Mouse (Mus musculus) lung, postnatal 0 days (tissue): ENCODE results near the gene Stn1. TPM values are rescaled to one million over a fixed set of nuclear protein-coding genes. Genes with fewer than 3 reads are reported as not detected.

Experiments
- ATAC-seq: fragments of 200-750 bp; cut with Nextera tagmentation; 2 replicates; pipeline ENCODE4 v1.8.0; 2017; ENCODE audit warnings: moderate library complexity
- DNase-seq: peaks from one replicate; pipeline ENCODE4 v3.0.0-alpha.2; 2016; ENCODE audit warnings: low spot score
- H3K27ac ChIP-seq: fragments of 300-500 bp; sonication (generic); 2 replicates; pipeline ENCODE4 v1.5.1; 2014; ENCODE audit warnings: antibody characterized with exemption, mild to moderate bottlenecking, low read length, mixed read lengths
- H3K27me3 ChIP-seq: fragments of 300-500 bp; sonication (generic); replicated peaks from 2 replicates; pipeline ENCODE4 v1.6.1; 2014; ENCODE audit warnings: low read length, mixed read lengths; ENCODE audit not compliant: insufficient read depth
- H3K36me3 ChIP-seq: fragments of 300-500 bp; sonication (generic); 2 replicates; pipeline ENCODE4 v1.6.1; 2014; ENCODE audit warnings: low read length, mixed read lengths; ENCODE audit not compliant: insufficient read depth
- H3K4me1 ChIP-seq: fragments of 300-500 bp; sonication (generic); 2 replicates; pipeline ENCODE4 v1.6.1; 2014; ENCODE audit warnings: antibody characterized with exemption, low read depth, low read length, mixed read lengths; ENCODE audit not compliant: insufficient read depth
- H3K4me2 ChIP-seq: fragments of 300-500 bp; sonication (generic); replicated peaks from 2 replicates; pipeline ENCODE4 v1.6.1; 2014; ENCODE audit warnings: low read depth, mild to moderate bottlenecking, low read length, moderate library complexity, mixed read lengths
- H3K4me3 ChIP-seq: fragments of 300-500 bp; sonication (generic); 2 replicates; pipeline ENCODE4 v1.5.1; 2014; ENCODE audit warnings: low read depth, low read length
- H3K9ac ChIP-seq: fragments of 300-500 bp; sonication (generic); replicated peaks from 2 replicates; pipeline ENCODE4 v1.6.1; 2014; ENCODE audit warnings: low read depth, mild to moderate bottlenecking
- H3K9me3 ChIP-seq: fragments of 300-500 bp; sonication (generic); 2 replicates; pipeline ENCODE4 v1.6.1; 2016; ENCODE audit warnings: low read length, mixed read lengths
- CTCF ChIP-seq: IDR thresholded peaks from 2 replicates; pipeline ENCODE4 v1.5.1; 2016; ENCODE audit warnings: antibody characterized with exemption, mild to moderate bottlenecking
- EP300 ChIP-seq: IDR thresholded peaks from 2 replicates; pipeline ENCODE4 v1.6.1; 2016; ENCODE audit warnings: antibody characterized with exemption, mild to moderate bottlenecking, control low read depth
- whole genome bisulfite sequencing: fragments of 180-500 bp; shearing (Covaris S2); extraction: QIAGEN DNeasy Blood & Tissue Kit; methylation state at CpG from one replicate; pipeline ENCODE4 v1.1.7; 2014; 5-methylcytosine and 5-hydroxymethylcytosine counted together
- polyA plus RNA-seq: library from polyadenylated mRNA; unstranded; fragments of >200 nt; fragmentation: Nextera tagmentation; extraction: Ambion mirVana; gene quantifications from 2 replicates; pipeline ENCODE4 v1.2.1, GENCODE M21; 2015

The Stn1 gene
- polyA plus RNA-seq, 1 experiment from 2014 or later, result 28.6 TPM

- WGBS, result 70% methylated on average over 3 of the region's 3 CpGs
- H3K27ac ChIP-seq, result no peak overlapping the region
Measured at GRCm38 (mm10) chr19:47484110-47484509, 53.2 kb downstream of the Stn1 start.

GRCm38 (mm10) chr19:47483346-47483745 is 54.0 kb downstream of the Stn1 start:
- no peak for TF ChIP-seq EP300
- no peak for TF ChIP-seq CTCF
- no peak for DNase-seq
- Histone ChIP-seq H3K36me3 (no peaks in the 10 kb centered on the region), H3K27me3 (no peaks in the 10 kb centered on the region), H3K4me1 (0 out of 2 replicates have a peak, but pooled peaks cover 3% of the 10 kb centered on the region), H3K9ac (no peak overlapping the region), H3K4me2 (no peak overlapping the region), H3K27ac (no peak overlapping the region), H3K4me3 (no peak overlapping the region), H3K9me3 (0 out of 2 replicates have a peak, but pooled peaks cover 3% of the 10 kb centered on the region)
- WGBS, result 42% methylated on average over 3 of the region's 3 CpGs
- ATAC-seq, result no peak

More at GRCm38 (mm10) chr19:47484110-47484509, 53.2 kb downstream of the Stn1 start:
- TF ChIP-seq EP300, result no peak
- no peak for TF ChIP-seq CTCF
- Histone ChIP-seq H3K9ac (no peak overlapping the region), H3K36me3 (no peaks in the 10 kb centered on the region), H3K27me3 (no peaks in the 10 kb centered on the region), H3K4me1 (0 out of 2 replicates have a peak, but pooled peaks cover 3% of the 10 kb centered on the region), H3K9me3 (0 out of 2 replicates have a peak, but pooled peaks cover 3% of the 10 kb centered on the region), H3K4me2 (no peak overlapping the region), H3K4me3 (no peak overlapping the region)
- no peak for ATAC-seq
- no peak for DNase-seq

GRCm38 (mm10) chr19:47473453-47473852 is 63.9 kb downstream of the Stn1 start:
- Histone ChIP-seq H3K36me3 (no peaks in the 10 kb centered on the region), H3K9ac (no peak overlapping the region), H3K27me3 (no peaks in the 10 kb centered on the region), H3K4me1 (no peaks in the 10 kb centered on the region), H3K4me3 (no peak overlapping the region), H3K9me3 (no peaks in the 10 kb centered on the region), H3K4me2 (no peak overlapping the region), H3K27ac (no peak overlapping the region)
- WGBS, result 72% methylated on average over 3 of the region's 3 CpGs
- DNase-seq (no peak), ATAC-seq (no peak)
- no peak for TF ChIP-seq CTCF
- no peak for TF ChIP-seq EP300

GRCm38 (mm10) chr19:47472881-47473400 is 64.4 kb downstream of the Stn1 start:
- Histone ChIP-seq H3K4me1 (no peaks in the 10 kb centered on the region), H3K36me3 (no peaks in the 10 kb centered on the region), H3K27ac (no peak overlapping the region), H3K4me2 (no peak overlapping the region), H3K9me3 (no peaks in the 10 kb centered on the region), H3K9ac (no peak overlapping the region), H3K27me3 (no peaks in the 10 kb centered on the region), H3K4me3 (no peak overlapping the region)
- WGBS, result 41% methylated on average over 15 of the region's 15 CpGs
- ATAC-seq (no peak), DNase-seq (no peak)
- TF ChIP-seq EP300 (no peak), CTCF (no peak)

- Histone ChIP-seq H3K4me2 (no peak overlapping the region), H3K4me1 (no peaks in the 10 kb centered on the region), H3K9me3 (no peaks in the 10 kb centered on the region), H3K27ac (no peak overlapping the region), H3K27me3 (no peaks in the 10 kb centered on the region), H3K9ac (no peak overlapping the region), H3K4me3 (no peak overlapping the region), H3K36me3 (no peaks in the 10 kb centered on the region)
- 60% methylated on average over 4 of the region's 4 CpGs for whole genome bisulfite sequencing
- DNase-seq, result no peak
- no peak for ATAC-seq
- TF ChIP-seq CTCF, result no peak
- TF ChIP-seq EP300, result no peak
Measured at GRCm38 (mm10) chr19:47471808-47472207, 65.5 kb downstream of the Stn1 start.

- no peak for TF ChIP-seq CTCF
- TF ChIP-seq EP300, result no peak
- no peak overlapping the region for H3K4me3 ChIP-seq
- H3K9ac ChIP-seq, result no peak overlapping the region
- ATAC-seq (no peak), DNase-seq (no peak)
- no peak overlapping the region for H3K4me2 ChIP-seq
- 51% methylated on average over 3 of the region's 3 CpGs for WGBS
- H3K27ac ChIP-seq, result no peak overlapping the region
- H3K9me3 ChIP-seq, result no peaks in the 10 kb centered on the region
- no peaks in the 10 kb centered on the region for H3K36me3 ChIP-seq
- H3K4me1 ChIP-seq, result no peaks in the 10 kb centered on the region
- no peaks in the 10 kb centered on the region for H3K27me3 ChIP-seq
Measured at GRCm38 (mm10) chr19:47468750-47469149, 68.6 kb downstream of the Stn1 start.

- no peak overlapping the region for H3K27ac ChIP-seq
- H3K27me3 ChIP-seq, result no peaks in the 10 kb centered on the region
- 0 out of 2 replicates have a peak, but pooled peaks cover 5% of the 10 kb centered on the region for H3K4me1 ChIP-seq
- no peak overlapping the region for H3K9ac ChIP-seq
- WGBS, result 59% methylated on average over 8 of the region's 8 CpGs
- H3K9me3 ChIP-seq, result no peaks in the 10 kb centered on the region
- H3K36me3 ChIP-seq, result no peaks in the 10 kb centered on the region
- ATAC-seq, result no peak
- DNase-seq, result peak; percentile 35
- no peak overlapping the region for H3K4me3 ChIP-seq
- TF ChIP-seq CTCF (no peak; the same call in 1 of the 2 replicates), EP300 (no peak)
- H3K4me2 ChIP-seq, result no peak overlapping the region
Measured at GRCm38 (mm10) chr19:47466775-47467174, 70.5 kb downstream of the Stn1 start.
